Mouse (Mus musculus): ENCODE results near the gene Jazf1. TPM values are rescaled to one million over a fixed set of nuclear protein-coding genes. Genes with fewer than 3 reads are reported as not detected.

Gene Jazf1
- total RNA-seq, 1 experiment = 1.2 TPM

DNA sequence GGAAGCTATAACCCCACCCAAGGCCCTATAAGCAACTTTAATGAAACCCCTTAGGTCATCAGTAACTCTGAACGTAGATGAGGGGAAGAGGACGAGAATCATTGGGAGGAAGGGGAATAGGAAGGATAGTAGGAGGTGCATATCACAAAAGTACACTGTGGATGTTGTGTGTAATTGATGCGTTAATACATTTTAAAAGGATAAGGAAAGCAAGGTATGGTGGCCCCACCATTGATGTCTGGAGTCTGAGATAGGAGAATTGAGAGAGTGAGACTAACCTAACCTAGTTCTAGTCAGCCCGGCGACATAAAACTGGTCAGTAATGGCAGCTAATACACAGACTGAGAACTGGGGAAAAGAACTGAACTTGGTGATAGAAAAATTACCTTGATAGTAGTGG, 315.6 kb downstream of the Jazf1 start:
- Histone ChIP-seq H3K36me3 (ENCODE audit: control insufficient read depth, insufficient read depth, low read length, poor library complexity, severe bottlenecking) (peaks cover 3% of the 10 kb centered on the region), H3K27ac (ENCODE audit: insufficient read depth, low read depth, low read length, poor library complexity, severe bottlenecking) (no peak overlapping the region), H3K4me1 (ENCODE audit: control insufficient read depth in 2 of 2, insufficient read depth in 2 of 2, low read length in 2 of 2, poor library complexity in 1 of 2) (no peaks in the 10 kb centered on the region), H3K9me3 (ENCODE audit: control insufficient read depth, insufficient read depth, low read depth, low read length) (no peaks in the 10 kb centered on the region), H3K4me3 (ENCODE audit: insufficient read depth in 1 of 2, low read depth in 1 of 2, low read length in 2 of 2, poor library complexity in 1 of 2, severe bottlenecking in 1 of 2) (no peak overlapping the region), H3K9ac (ENCODE audit: insufficient read depth, low read depth, low read length, poor library complexity, severe bottlenecking) (no peak overlapping the region)
- TF ChIP-seq MAFK (IDR thresholded peaks at IDR 0.05; ENCODE audit: insufficient read depth, low read depth, low read length) (no peak), ZC3H11A (IDR thresholded peaks at IDR 0.05; ENCODE audit: borderline replicate concordance, low read depth, low read length) (no peak)
- in situ Hi-C loops (cut with MboI; ENCODE audit: low sequenced_read_pairs in 2 of 2, unreplicated experiment in 2 of 2) = no loop called here
- DNase-seq (ENCODE audit: low read depth, low spot score) = no peak

DNA sequence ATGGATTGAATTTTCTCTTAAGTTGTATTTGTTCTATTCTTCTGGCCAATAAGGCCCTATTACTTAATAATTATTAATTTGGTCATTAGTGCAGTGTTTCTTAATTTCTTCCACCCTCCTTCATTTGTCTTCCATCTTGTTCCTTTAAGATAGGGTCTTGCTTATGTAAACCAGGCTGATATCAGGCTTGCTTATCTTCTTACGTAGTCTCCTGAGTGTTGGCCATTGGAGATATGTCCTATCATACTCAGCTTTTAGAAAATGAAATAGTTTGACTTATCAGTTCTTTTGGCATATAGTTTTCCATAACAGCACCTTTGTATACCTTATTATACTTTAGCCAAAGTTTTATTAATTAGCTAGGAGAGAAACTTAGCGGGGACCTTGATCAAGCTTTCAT, 333.8 kb downstream of the Jazf1 start:
- Histone ChIP-seq H3K4me1 (ENCODE audit: control insufficient read depth in 2 of 2, insufficient read depth in 2 of 2, low read length in 2 of 2, poor library complexity in 1 of 2) (no peaks in the 10 kb centered on the region), H3K36me3 (ENCODE audit: control insufficient read depth, insufficient read depth, low read length, poor library complexity, severe bottlenecking) (peaks cover 5% of the 10 kb centered on the region), H3K27ac (ENCODE audit: insufficient read depth, low read depth, low read length, poor library complexity, severe bottlenecking) (no peak overlapping the region), H3K4me3 (ENCODE audit: insufficient read depth in 1 of 2, low read depth in 1 of 2, low read length in 2 of 2, poor library complexity in 1 of 2, severe bottlenecking in 1 of 2) (no peak overlapping the region), H3K9me3 (ENCODE audit: control insufficient read depth, insufficient read depth, low read depth, low read length) (no peaks in the 10 kb centered on the region), H3K9ac (ENCODE audit: insufficient read depth, low read depth, low read length, poor library complexity, severe bottlenecking) (no peak overlapping the region)
- TF ChIP-seq MAFK (IDR thresholded peaks at IDR 0.05; ENCODE audit: insufficient read depth, low read depth, low read length) (no peak), ZC3H11A (IDR thresholded peaks at IDR 0.05; ENCODE audit: borderline replicate concordance, low read depth, low read length) (no peak), CHD2 (IDR thresholded peaks at IDR 0.05; ENCODE audit: low read depth, low read length) (no peak), HCFC1 (IDR thresholded peaks at IDR 0.05; ENCODE audit: borderline replicate concordance, insufficient read depth, low read length) (no peak), ZNF384 (IDR thresholded peaks at IDR 0.05; ENCODE audit: low read depth, low read length) (no peak)
- no peak for DNase-seq (ENCODE audit: low read depth, low spot score)
- in situ Hi-C loops (cut with MboI; ENCODE audit: low sequenced_read_pairs in 2 of 2, unreplicated experiment in 2 of 2) = no loop called here

DNA sequence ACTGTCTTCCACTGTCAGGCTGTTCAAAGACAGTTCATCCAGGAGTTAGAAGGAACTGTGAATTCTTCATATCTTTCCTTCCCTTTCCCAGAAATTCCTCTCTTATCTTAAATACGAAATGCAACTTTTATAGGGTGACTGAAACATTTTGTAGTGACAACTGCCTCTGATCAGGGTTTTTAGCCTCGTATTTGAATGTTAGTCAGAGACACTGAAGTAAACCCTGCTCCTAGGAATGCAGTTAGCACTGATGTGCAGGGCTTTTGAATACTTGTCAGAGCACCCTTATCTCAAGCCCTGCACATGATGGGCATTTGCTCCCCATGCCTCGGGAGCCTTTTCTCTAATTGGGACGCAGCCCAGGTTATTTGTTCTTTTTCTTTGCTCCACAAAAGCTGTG, 338.1 kb downstream of the Jazf1 start:
- Histone ChIP-seq H3K9me3 (ENCODE audit: control insufficient read depth, insufficient read depth, low read depth, low read length) (no peaks in the 10 kb centered on the region), H3K27ac (ENCODE audit: insufficient read depth, low read depth, low read length, poor library complexity, severe bottlenecking) (no peak overlapping the region), H3K4me3 (ENCODE audit: insufficient read depth in 1 of 2, low read depth in 1 of 2, low read length in 2 of 2, poor library complexity in 1 of 2, severe bottlenecking in 1 of 2) (no peak overlapping the region), H3K36me3 (ENCODE audit: control insufficient read depth, insufficient read depth, low read length, poor library complexity, severe bottlenecking) (no peaks in the 10 kb centered on the region; the same call in 1 of the 2 replicates), H3K9ac (ENCODE audit: insufficient read depth, low read depth, low read length, poor library complexity, severe bottlenecking) (no peak overlapping the region), H3K4me1 (ENCODE audit: control insufficient read depth in 2 of 2, insufficient read depth in 2 of 2, low read length in 2 of 2, poor library complexity in 1 of 2) (no peaks in the 10 kb centered on the region)
- in situ Hi-C loops (cut with MboI; ENCODE audit: low sequenced_read_pairs in 2 of 2, unreplicated experiment in 2 of 2) = no loop called here
- TF ChIP-seq MAFK (IDR thresholded peaks at IDR 0.05; ENCODE audit: insufficient read depth, low read depth, low read length) = no peak
- TF ChIP-seq ZC3H11A (IDR thresholded peaks at IDR 0.05; ENCODE audit: borderline replicate concordance, low read depth, low read length) = no peak
- TF ChIP-seq HCFC1 (IDR thresholded peaks at IDR 0.05; ENCODE audit: borderline replicate concordance, insufficient read depth, low read length) = no peak
- no peak for TF ChIP-seq ZNF384 (IDR thresholded peaks at IDR 0.05; ENCODE audit: low read depth, low read length)
- DNase-seq (ENCODE audit: low read depth, low spot score) = no peak

DNA sequence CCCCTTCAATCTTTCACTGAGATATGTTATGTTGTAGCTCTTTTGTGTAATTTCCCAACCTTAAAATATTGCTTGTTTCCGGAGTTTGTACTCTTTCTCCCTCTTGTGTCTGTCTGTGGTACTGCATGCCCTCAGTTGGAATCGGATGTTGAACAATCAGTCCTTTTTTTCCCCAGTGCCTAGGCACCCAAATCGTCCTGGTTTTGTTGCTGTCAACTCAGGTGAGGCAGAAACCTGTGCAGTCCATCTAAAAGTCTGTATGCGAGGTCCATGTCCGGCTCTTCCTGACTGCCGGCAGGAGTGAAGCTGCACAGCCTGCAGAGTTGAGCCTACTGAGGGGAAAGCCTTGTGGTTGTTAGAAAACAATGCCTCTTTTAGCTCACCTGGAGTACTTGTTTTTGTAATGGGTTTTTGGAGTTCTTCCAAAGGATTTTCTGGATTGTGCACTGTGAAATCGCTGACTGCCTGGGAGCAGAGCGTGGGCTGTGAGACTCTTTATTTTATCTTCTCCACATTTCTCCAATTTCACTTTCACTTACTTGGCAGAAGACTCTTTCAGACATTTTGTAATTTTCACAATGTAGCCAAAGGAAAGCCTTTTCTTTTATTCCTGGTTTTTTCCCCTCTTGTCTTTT, 343.5 kb downstream of the Jazf1 start:
- Histone ChIP-seq H3K4me1 (ENCODE audit: control insufficient read depth in 2 of 2, insufficient read depth in 2 of 2, low read length in 2 of 2, poor library complexity in 1 of 2) (no peaks in the 10 kb centered on the region), H3K27ac (ENCODE audit: insufficient read depth, low read depth, low read length, poor library complexity, severe bottlenecking) (no peak overlapping the region), H3K36me3 (ENCODE audit: control insufficient read depth, insufficient read depth, low read length, poor library complexity, severe bottlenecking) (peaks cover 2% of the 10 kb centered on the region), H3K9me3 (ENCODE audit: control insufficient read depth, insufficient read depth, low read depth, low read length) (no peaks in the 10 kb centered on the region), H3K4me3 (ENCODE audit: insufficient read depth in 1 of 2, low read depth in 1 of 2, low read length in 2 of 2, poor library complexity in 1 of 2, severe bottlenecking in 1 of 2) (no peak overlapping the region), H3K9ac (ENCODE audit: insufficient read depth, low read depth, low read length, poor library complexity, severe bottlenecking) (no peak overlapping the region)
- DNase-seq (ENCODE audit: low read depth, low spot score) = peak; percentile 47
- in situ Hi-C loops (cut with MboI; ENCODE audit: low sequenced_read_pairs in 2 of 2, unreplicated experiment in 2 of 2) = no loop called here
- TF ChIP-seq ZNF384 (IDR thresholded peaks at IDR 0.05; ENCODE audit: low read depth, low read length) (no peak), MAFK (IDR thresholded peaks at IDR 0.05; ENCODE audit: insufficient read depth, low read depth, low read length) (no peak), HCFC1 (IDR thresholded peaks at IDR 0.05; ENCODE audit: borderline replicate concordance, insufficient read depth, low read length) (no peak), ZC3H11A (IDR thresholded peaks at IDR 0.05; ENCODE audit: borderline replicate concordance, low read depth, low read length) (0 out of 2 replicates have a peak, but pooled peaks have one; percentile 14)

Other genes starting within 250 kb of the Jazf1 start
- gene Creb5, start 218.6 kb upstream of the Jazf1 start, total RNA-seq (2012; rRNA removed) = 0.79 and 1.1 TPM in 2 replicates